Mouse (Mus musculus): ENCODE measurements around the gene Dnase1l1. TPM values are rescaled to one million over a fixed set of nuclear protein-coding genes. Genes with fewer than 3 reads are reported as not detected.
A peak's percentile ranks its signal among the peaks of the same experiment; 100 is the strongest.

The Dnase1l1 gene
- total RNA-seq (2014; rRNA removed) (3.5 and 6.1 TPM in 2 replicates), polyA plus RNA-seq (2012; rRNA removed) (4.9 and 5.5 TPM in 2 replicates)

DNA sequence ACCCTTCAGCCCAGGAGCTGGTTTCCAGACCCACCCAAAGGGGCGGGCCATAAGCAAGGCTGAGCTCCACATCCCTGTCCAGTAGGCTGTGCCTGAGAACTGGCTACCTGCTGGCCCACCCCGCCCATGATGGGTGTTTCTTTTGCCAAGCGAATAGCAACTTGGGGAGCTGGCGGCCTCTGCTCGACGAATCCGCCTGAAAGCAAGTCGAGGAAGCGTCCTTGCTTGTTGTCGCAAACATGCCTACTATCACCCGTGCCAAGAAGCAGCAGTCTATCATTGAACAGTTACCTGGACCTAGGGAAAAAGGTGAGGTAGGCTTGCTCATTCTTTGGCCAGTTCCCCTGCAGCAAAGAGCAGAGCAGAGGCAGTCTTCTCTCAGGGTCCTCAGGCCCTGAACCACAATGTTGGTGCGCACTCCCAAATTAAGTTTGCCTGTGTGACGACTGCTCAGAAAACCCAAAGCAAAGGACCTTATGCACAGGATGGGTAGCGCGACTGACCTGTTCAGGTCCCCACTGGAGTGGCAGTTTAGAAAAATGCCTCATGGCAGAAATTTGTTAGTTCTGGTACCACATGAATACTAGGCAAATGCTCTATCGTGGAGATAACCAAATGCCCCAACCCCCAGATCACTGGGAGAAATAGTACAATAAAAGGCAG is at the start of gene Dnase1l1, which contains the start of gene Taz:
TSS of gene Dnase1l1 (minus strand) at position 606 of the 663 bp plus-strand sequence.
TSS of gene Taz (plus strand) at position 181 of the 663 bp plus-strand sequence.
- TF ChIP-seq POLR2A (IDR thresholded peaks at IDR 0.05; ENCODE audit: extremely low read depth, insufficient read depth, low read length) (peak; percentile 34; the same call in 1 of the 2 replicates), CTCF (IDR thresholded peaks at IDR 0.05; ENCODE audit: low read depth, low read length) (no peak)
- under 1% methylated on average over 16 of the region's 16 CpGs for WGBS

DNA sequence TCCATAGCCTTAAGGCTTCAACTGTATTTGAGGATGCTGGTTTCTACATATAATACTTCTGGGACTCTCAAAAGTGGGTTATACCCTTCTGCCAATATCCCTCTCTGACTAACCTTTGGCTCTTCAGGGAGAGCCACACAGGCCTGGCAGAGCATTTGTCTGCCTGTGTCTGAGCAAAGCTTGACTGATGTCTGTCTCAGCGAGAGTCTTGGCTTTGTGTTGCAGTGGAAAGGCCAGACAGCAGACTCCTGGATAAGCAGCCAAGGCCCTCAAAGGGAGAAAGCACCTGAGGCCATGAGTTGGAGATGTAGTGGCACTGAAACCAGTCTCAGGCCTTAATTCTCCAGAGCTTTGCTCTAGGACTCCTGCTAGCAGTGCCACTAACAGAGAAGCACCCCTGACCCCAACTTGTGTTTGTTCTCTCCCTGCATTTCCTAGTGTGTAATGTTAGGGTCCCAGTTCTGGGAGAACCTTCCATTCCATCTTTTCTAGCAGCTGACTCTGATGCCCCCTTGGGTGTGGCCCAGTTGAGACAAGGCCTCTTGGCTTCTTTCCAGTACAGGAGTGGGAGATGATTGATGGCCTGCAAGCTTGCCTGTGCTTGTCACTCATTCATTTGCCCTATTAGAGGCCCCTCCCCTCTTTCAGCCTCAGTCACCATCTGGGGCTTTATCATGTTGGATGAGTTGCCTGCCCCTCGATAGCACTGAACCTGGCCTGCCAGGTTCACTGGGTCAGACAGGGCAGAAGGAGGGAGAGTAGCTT is 48.2 kb upstream of the Dnase1l1 start:
- Histone ChIP-seq H3K27me3 (ENCODE audit: control insufficient read depth, insufficient read depth, low read length) (no peaks in the 10 kb centered on the region), H3K36me3 (ENCODE audit: control insufficient read depth, insufficient read depth, low read length) (no peaks in the 10 kb centered on the region), H3K4me1 (ENCODE audit: control insufficient read depth, insufficient read depth, low read length) (no peaks in the 10 kb centered on the region; the same call in 1 of the 2 replicates), H3K27ac (replicated peaks; ENCODE audit: insufficient read depth, low read depth, low read length) (no peak overlapping the region), H3K4me3 (ENCODE audit: insufficient read depth, low read depth, low read length) (no peak overlapping the region), H3K79me2 (ENCODE audit: control insufficient read depth, insufficient read depth, low read length) (no peaks in the 10 kb centered on the region), H3K9ac (ENCODE audit: low read depth, low read length) (no peak overlapping the region)
- 65% methylated on average over 2 of the region's 2 CpGs for WGBS
- DNase-seq (ENCODE audit: extremely low read depth, low read depth, low spot score): no peak
- TF ChIP-seq POLR2A (IDR thresholded peaks at IDR 0.05; ENCODE audit: extremely low read depth, insufficient read depth, low read length) (no peak), CTCF (IDR thresholded peaks at IDR 0.05; ENCODE audit: low read depth, low read length) (no peak)

More for the DNA sequence above, at the start of gene Dnase1l1, which contains the start of gene Taz:
- Histone ChIP-seq H3K4me1 (ENCODE audit: control insufficient read depth, insufficient read depth, low read length) (peaks cover 6% of the 10 kb centered on the region; the same call in 1 of the 2 replicates), H3K9ac (ENCODE audit: low read depth, low read length) (peak within 1 kb of the TSS; percentile 91), H3K27ac (replicated peaks; ENCODE audit: insufficient read depth, low read depth, low read length) (peak within 1 kb of the TSS; percentile 92), H3K79me2 (ENCODE audit: control insufficient read depth, insufficient read depth, low read length) (peaks cover 3% of the 10 kb centered on the region; the same call in 1 of the 2 replicates), H3K4me3 (ENCODE audit: insufficient read depth, low read depth, low read length) (peak within 1 kb of the TSS; percentile 67), H3K36me3 (ENCODE audit: control insufficient read depth, insufficient read depth, low read length) (no peaks in the 10 kb centered on the region), H3K27me3 (ENCODE audit: control insufficient read depth, insufficient read depth, low read length) (no peaks in the 10 kb centered on the region)
- peak; percentile 88 for DNase-seq (ENCODE audit: extremely low read depth, low read depth, low spot score)

DNA sequence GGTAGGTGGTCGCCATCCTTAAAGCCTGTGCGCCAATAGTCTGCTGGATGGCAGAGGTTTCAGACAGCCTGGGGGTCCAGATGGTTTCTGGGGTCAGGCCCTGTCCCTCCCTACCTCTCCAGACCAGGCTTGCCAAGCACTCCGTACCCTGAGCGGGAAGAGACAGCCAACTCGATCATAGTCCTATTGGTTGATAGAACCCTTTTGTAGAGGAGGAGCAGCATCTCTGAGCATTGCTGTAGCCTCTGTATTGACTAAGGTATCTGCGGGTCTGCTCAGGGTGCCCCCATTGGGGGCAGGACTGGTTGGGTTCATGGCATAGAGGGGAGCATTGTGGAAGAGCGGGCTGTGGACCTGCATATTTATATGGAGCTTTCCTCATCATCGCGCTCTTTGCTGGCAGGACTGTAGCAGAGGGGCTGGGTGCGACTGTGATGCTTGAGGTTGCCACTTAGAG is 47.1 kb upstream of the Dnase1l1 start:
- H3K36me3 ChIP-seq (ENCODE audit: control insufficient read depth, insufficient read depth, low read length): no peaks in the 10 kb centered on the region
- no peak overlapping the region for H3K27ac ChIP-seq (replicated peaks; ENCODE audit: insufficient read depth, low read depth, low read length)
- DNase-seq (ENCODE audit: extremely low read depth, low read depth, low spot score): no peak
- WGBS: 18% methylated on average over 10 of the region's 10 CpGs
- H3K27me3 ChIP-seq (ENCODE audit: control insufficient read depth, insufficient read depth, low read length): no peaks in the 10 kb centered on the region
- no peaks in the 10 kb centered on the region; the same call in 1 of the 2 replicates for H3K4me1 ChIP-seq (ENCODE audit: control insufficient read depth, insufficient read depth, low read length)
- peak overlapping the region; percentile 82 for H3K9ac ChIP-seq (ENCODE audit: low read depth, low read length)
- TF ChIP-seq POLR2A (IDR thresholded peaks at IDR 0.05; ENCODE audit: extremely low read depth, insufficient read depth, low read length) (no peak), CTCF (IDR thresholded peaks at IDR 0.05; ENCODE audit: low read depth, low read length) (no peak)
- H3K79me2 ChIP-seq (ENCODE audit: control insufficient read depth, insufficient read depth, low read length): no peaks in the 10 kb centered on the region
- H3K4me3 ChIP-seq (ENCODE audit: insufficient read depth, low read depth, low read length): peak overlapping the region; percentile 74; the same call in 1 of the 2 replicates

DNA sequence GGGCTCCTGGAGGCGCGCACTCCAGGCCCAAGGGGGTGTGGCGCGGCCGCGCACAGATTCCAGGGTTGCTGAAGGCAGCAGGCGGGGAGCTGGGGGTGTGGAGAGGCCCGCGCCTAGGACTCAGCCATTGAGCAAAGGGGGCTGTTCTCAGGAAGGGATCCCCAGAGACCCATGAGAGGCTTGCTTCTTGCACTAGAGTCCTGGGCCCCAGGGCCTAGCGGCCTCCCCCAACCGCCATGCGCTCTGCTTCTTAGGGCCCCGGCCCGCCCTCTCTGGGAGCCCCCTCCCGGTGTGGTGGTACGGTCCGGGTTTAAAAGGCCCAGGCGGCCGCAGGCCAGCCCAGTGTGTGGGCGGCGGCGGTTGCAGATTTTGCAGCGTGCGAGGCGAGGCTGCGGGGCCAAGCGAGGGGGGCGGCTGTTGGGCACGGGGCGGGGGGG is 46.6 kb upstream of the Dnase1l1 start, which contains the start of gene Plxna3:
TSS of gene Plxna3 (plus strand) at position 342 of the 437 bp plus-strand sequence.
- TF ChIP-seq POLR2A (IDR thresholded peaks at IDR 0.05; ENCODE audit: extremely low read depth, insufficient read depth, low read length): no peak
- no peak for TF ChIP-seq CTCF (IDR thresholded peaks at IDR 0.05; ENCODE audit: low read depth, low read length)
- H3K36me3 ChIP-seq (ENCODE audit: control insufficient read depth, insufficient read depth, low read length): no peaks in the 10 kb centered on the region
- H3K79me2 ChIP-seq (ENCODE audit: control insufficient read depth, insufficient read depth, low read length): no peaks in the 10 kb centered on the region
- peak within 1 kb of the TSS; percentile 74 for H3K4me3 ChIP-seq (ENCODE audit: insufficient read depth, low read depth, low read length)
- H3K4me1 ChIP-seq (ENCODE audit: control insufficient read depth, insufficient read depth, low read length): no peaks in the 10 kb centered on the region; the same call in 1 of the 2 replicates
- no peaks in the 10 kb centered on the region for H3K27me3 ChIP-seq (ENCODE audit: control insufficient read depth, insufficient read depth, low read length)
- no peak within 1 kb of the TSS for H3K27ac ChIP-seq (replicated peaks; ENCODE audit: insufficient read depth, low read depth, low read length)
- peak; percentile 52 for DNase-seq (ENCODE audit: extremely low read depth, low read depth, low spot score)
- H3K9ac ChIP-seq (ENCODE audit: low read depth, low read length): peak within 1 kb of the TSS; percentile 82
- WGBS: 2% methylated on average over 8 of the region's 30 CpGs

DNA sequence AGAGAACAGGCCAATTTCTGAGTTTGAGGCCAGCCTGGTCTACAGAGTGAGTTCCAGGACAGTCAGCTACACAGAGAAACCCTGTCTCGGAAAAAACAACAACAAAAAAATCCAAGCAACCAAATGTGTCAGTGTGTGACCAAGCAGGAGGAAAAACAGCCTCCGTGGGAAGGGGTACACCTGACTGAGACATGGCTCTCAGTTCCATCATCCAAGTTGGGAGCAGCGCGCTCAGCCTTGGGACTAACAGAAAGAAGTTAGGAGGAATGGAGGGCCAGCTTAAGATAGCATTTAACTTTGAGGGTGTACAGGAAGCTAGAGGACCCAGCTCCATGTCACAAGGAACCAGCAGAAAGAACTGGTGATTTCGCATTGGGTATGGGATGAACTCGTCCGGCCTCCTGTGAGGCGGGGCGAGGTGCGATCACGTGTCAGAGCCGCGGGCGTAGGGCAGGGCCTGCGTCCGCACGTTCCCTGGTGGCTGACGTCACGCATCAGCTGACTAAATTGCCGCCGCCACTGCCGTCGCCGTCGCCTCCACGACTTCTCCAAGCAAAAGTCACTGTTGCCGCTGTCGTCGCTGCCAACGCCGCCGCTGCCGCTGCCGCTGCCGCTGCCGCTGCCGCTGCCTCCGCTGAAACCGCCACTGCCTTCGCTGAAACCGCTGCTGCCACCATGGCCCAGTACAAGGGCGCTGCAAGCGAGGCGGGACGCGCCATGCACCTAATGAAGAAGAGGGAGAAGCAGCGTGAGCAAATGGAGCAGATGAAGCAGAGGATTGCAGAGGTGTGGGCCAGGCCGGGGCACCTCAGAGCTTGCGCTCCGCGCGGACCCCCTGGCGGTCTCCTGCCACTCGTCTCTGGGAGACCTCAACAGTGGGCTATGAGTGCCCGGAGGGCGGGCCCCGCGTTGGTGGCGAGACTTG is 30.7 kb upstream of the Dnase1l1 start, which contains the start of gene Fam50a:
TSS of gene Fam50a (plus strand) at position 494 of the 925 bp plus-strand sequence.
- WGBS: 1% methylated on average over 52 of the region's 59 CpGs
- Histone ChIP-seq H3K79me2 (ENCODE audit: control insufficient read depth, insufficient read depth, low read length) (no peaks in the 10 kb centered on the region), H3K4me1 (ENCODE audit: control insufficient read depth, insufficient read depth, low read length) (no peaks in the 10 kb centered on the region), H3K36me3 (ENCODE audit: control insufficient read depth, insufficient read depth, low read length) (peaks cover 23% of the 10 kb centered on the region), H3K4me3 (ENCODE audit: insufficient read depth, low read depth, low read length) (peak within 1 kb of the TSS; percentile 92), H3K27me3 (ENCODE audit: control insufficient read depth, insufficient read depth, low read length) (no peaks in the 10 kb centered on the region), H3K27ac (replicated peaks; ENCODE audit: insufficient read depth, low read depth, low read length) (peak within 1 kb of the TSS; percentile 80), H3K9ac (ENCODE audit: low read depth, low read length) (peak within 1 kb of the TSS; percentile 99)
- 0 out of 2 replicates have a peak, but pooled peaks have one; percentile 46 for TF ChIP-seq POLR2A (IDR thresholded peaks at IDR 0.05; ENCODE audit: extremely low read depth, insufficient read depth, low read length)
- TF ChIP-seq CTCF (IDR thresholded peaks at IDR 0.05; ENCODE audit: low read depth, low read length): no peak
- DNase-seq (ENCODE audit: extremely low read depth, low read depth, low spot score): peak; percentile 77

Measured in liver, adult 2 months (tissue).